Mouse (Mus musculus): ENCODE results near the gene Tdgf1.

DNA sequence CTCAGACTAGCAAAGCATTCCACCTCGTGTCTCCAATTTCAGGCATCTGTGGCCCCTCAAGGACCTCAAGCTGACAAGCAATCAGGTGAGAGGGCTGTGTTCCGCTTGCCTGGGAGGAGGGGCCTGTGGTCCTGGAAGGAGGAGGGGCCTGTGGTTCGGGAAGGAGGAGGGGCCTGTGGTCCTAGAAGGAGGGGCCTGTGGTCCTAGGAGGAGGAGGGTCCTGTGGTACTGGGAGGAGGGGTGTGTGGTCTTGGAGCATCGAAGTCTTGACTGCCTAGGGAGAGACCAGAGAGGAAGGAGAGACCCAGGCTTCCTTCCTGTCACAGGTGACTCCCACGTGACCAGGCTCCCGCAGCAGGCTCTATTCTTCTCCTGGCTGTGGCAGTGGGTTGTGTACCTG is 49.4 kb downstream of the Tdgf1 start:
- TF ChIP-seq CTCF (IDR thresholded peaks at IDR 0.05; ENCODE audit: extremely low read depth, insufficient read depth, insufficient read length, insufficient replicate concordance) (no peak), POLR2A (IDR thresholded peaks at IDR 0.05; ENCODE audit: low read depth, low read length) (no peak)
